Mouse (Mus musculus) liver, embryonic 15.5 days (tissue): ENCODE data around the gene Cmah. TPM values are rescaled to one million over a fixed set of nuclear protein-coding genes. Genes with fewer than 3 reads are reported as not detected.
A peak's percentile ranks its signal among the peaks of the same experiment; 100 is the strongest.

Source experiments
- ATAC-seq: fragments of 200-750 bp; cut with Nextera tagmentation; 2 replicates; pipeline ENCODE4 v1.8.0; 2017; ENCODE audit warnings: moderate number of reproducible peaks, mild to moderate bottlenecking, moderate library complexity; ENCODE audit not compliant: insufficient read depth
- H3K27ac ChIP-seq: fragments of 300-500 bp; sonication (generic); replicated peaks from 2 replicates; pipeline ENCODE4 v1.5.1; 2015; ENCODE audit warnings: mild to moderate bottlenecking, inconsistent platforms
- H3K27me3 ChIP-seq: fragments of 300-500 bp; sonication (generic); 2 replicates; pipeline ENCODE4 v1.6.1; 2015; ENCODE audit warnings: mild to moderate bottlenecking, inconsistent platforms
- H3K36me3 ChIP-seq: fragments of 300-500 bp; sonication (generic); replicated peaks from 2 replicates; pipeline ENCODE4 v1.6.1; 2015; ENCODE audit warnings: moderate library complexity, mild to moderate bottlenecking, inconsistent platforms
- H3K4me1 ChIP-seq: fragments of 300-500 bp; sonication (generic); replicated peaks from 2 replicates; pipeline ENCODE4 v1.6.1; 2015; ENCODE audit warnings: inconsistent platforms
- H3K4me2 ChIP-seq: fragments of 300-500 bp; sonication (generic); 2 replicates; pipeline ENCODE4 v1.6.1; 2015; ENCODE audit warnings: moderate library complexity, mild to moderate bottlenecking, inconsistent platforms
- H3K4me3 ChIP-seq: fragments of 300-500 bp; sonication (generic); replicated peaks from 2 replicates; pipeline ENCODE4 v1.5.1; 2015; ENCODE audit warnings: mild to moderate bottlenecking, inconsistent platforms
- H3K9ac ChIP-seq: fragments of 300-500 bp; sonication (generic); 2 replicates; pipeline ENCODE4 v1.6.1; 2015; ENCODE audit warnings: moderate library complexity, mild to moderate bottlenecking, inconsistent platforms
- H3K9me3 ChIP-seq: fragments of 300-500 bp; sonication (generic); replicated peaks from 2 replicates; pipeline ENCODE4 v1.6.1; 2016; ENCODE audit warnings: inconsistent platforms
- WGBS: fragments of 180-500 bp; shearing (Covaris S2); methylation state at CpG from one replicate; pipeline ENCODE4 v1.1.7; 2015; ENCODE audit warnings: mixed read lengths; ENCODE audit not compliant: insufficient replicate concordance; 5-methylcytosine and 5-hydroxymethylcytosine counted together
- polyA plus RNA-seq: library from polyadenylated mRNA; unstranded; fragments of >200 nt; fragmentation: Nextera tagmentation; extraction: Ambion mirVana; gene quantifications from 2 replicates; pipeline ENCODE4 v1.2.1, GENCODE M21; 2015

The Cmah gene
- polyA plus RNA-seq, 1 experiment from 2014 or later, result 0.81 TPM

DNA sequence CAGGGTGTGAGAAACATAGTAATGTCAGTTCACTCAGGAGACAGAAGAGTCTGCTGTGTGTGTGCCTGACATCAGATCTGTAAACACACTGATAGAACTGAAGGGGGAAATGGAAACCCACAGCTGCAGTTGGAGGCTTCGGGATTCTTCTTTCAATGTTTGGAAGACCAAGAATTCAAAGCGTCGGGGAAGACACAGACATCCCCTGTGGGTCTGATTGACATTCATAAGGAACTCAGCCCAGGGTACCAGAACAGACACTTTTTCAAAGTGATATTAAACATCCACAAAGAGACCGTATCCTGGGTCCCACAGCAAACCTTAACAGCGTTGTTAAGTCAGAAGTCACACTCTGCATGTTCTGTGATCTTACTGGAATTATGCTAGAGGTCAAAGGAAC is 119.8 kb downstream of the Cmah start:
- no peak overlapping the region for H3K4me2 ChIP-seq
- no peak overlapping the region for H3K27ac ChIP-seq
- no peaks in the 10 kb centered on the region for H3K27me3 ChIP-seq
- peaks cover 38% of the 10 kb centered on the region for H3K4me1 ChIP-seq
- 46% methylated on average over 5 of the region's 5 CpGs for WGBS
- no peak; the same call in 1 of the 2 replicates for ATAC-seq
- no peak overlapping the region for H3K4me3 ChIP-seq
- H3K9me3 ChIP-seq, result no peaks in the 10 kb centered on the region
- no peaks in the 10 kb centered on the region for H3K36me3 ChIP-seq
- no peak overlapping the region for H3K9ac ChIP-seq

DNA sequence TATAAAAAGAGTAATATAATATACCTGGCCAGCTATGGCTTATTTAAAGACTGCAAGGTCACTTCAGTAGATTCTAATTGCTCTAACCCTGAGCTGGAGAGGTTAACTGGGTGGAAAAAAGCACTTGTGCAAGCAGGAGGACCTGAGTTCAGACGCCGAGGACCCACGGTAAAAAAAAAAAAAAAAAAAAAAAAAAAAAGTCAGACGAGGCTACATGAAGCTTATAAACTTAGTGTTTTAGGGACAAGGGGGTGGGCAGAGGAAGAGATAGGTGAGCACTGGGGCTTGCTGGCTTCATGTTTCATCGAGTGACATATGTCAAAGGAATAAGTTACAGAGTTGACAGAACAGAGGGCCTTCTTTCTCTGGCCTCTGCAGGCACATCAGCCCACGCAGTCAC is 121.4 kb downstream of the Cmah start:
- H3K4me1 ChIP-seq, result peaks cover 24% of the 10 kb centered on the region
- H3K27me3 ChIP-seq, result no peaks in the 10 kb centered on the region
- 55% methylated on average over 6 of the region's 6 CpGs for WGBS
- H3K4me2 ChIP-seq, result no peak overlapping the region
- ATAC-seq, result no peak
- H3K9me3 ChIP-seq, result no peaks in the 10 kb centered on the region
- H3K9ac ChIP-seq, result no peak overlapping the region
- H3K36me3 ChIP-seq, result no peaks in the 10 kb centered on the region
- no peak overlapping the region for H3K27ac ChIP-seq
- H3K4me3 ChIP-seq, result no peak overlapping the region

DNA sequence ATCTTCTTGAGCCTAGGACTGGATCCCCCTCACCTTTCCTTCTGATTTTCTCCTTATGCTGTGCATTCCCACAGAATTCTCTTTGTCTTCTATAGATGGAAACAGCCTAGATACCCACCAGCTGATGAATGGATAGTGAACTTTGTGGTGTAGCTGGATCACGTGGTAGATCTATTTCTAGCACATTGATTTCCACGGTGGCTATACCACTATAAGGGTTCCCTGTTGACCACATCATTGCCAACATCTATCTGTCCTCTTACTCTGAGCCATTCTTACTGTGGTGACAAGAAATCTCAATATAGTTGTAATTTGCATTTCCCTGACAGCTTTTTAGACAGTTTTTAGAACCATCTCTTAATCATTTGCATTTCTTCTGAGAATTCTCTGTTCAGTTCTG is 124.3 kb downstream of the Cmah start:
- ATAC-seq, result no peak
- no peaks in the 10 kb centered on the region for H3K9me3 ChIP-seq
- 24% methylated on average over 2 of the region's 2 CpGs for WGBS

DNA sequence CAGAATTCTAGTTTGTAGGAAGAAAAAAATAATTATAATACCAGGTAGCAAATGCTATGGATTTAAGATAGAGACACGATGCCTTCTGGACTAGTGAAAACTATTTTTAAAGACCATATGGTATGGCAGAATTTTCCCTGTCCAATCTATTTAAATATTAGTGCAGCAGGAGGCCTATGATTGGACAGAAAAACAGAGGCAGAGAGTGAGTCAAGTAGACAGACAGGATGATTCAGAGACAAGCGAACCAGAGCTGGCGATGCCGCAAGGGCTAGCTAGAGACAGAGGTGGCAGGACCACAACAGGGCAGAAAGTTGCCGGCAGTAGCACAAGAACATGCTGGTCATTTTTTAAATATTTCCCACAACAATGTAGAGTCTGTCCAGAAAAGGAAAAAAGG is 126.5 kb downstream of the Cmah start:
- Histone ChIP-seq H3K4me2 (no peak overlapping the region), H3K4me1 (0 out of 2 replicates have a peak, but pooled peaks cover 5% of the 10 kb centered on the region), H3K9me3 (no peaks in the 10 kb centered on the region), H3K27ac (no peak overlapping the region), H3K4me3 (no peak overlapping the region), H3K36me3 (no peaks in the 10 kb centered on the region), H3K27me3 (no peaks in the 10 kb centered on the region), H3K9ac (no peak overlapping the region)
- 88% methylated on average over 5 of the region's 5 CpGs for WGBS
- ATAC-seq, result no peak

More for the DNA sequence above, 124.3 kb downstream of the Cmah start:
- 0 out of 2 replicates have a peak, but pooled peaks cover 13% of the 10 kb centered on the region for H3K4me1 ChIP-seq
- H3K36me3 ChIP-seq, result no peaks in the 10 kb centered on the region
- no peak overlapping the region for H3K4me2 ChIP-seq
- no peak overlapping the region for H3K4me3 ChIP-seq
- H3K9ac ChIP-seq, result no peak overlapping the region
- no peaks in the 10 kb centered on the region for H3K27me3 ChIP-seq
- no peak overlapping the region for H3K27ac ChIP-seq

DNA sequence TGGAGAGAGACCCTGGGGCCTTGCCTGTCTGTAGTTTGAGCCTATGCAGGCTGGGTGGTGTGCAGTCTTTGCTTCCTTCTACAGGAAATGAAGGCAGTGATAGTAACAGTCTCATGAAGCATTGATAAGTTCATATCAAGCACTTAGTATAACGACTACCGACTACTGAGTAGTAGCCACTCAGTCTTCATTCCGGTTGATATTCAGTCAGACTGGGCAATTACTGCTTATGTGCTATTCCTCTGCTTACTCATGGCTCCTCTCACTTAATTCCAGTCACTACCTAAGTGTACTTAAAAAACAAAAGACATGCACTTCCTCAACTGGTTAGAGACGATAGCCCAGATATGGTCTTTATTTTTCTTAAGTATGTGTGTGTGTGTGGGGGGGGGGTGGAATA is 129.2 kb downstream of the Cmah start:
- no peak for ATAC-seq
- Histone ChIP-seq H3K9ac (no peak overlapping the region), H3K36me3 (no peaks in the 10 kb centered on the region), H3K4me3 (no peak overlapping the region), H3K4me1 (0 out of 2 replicates have a peak, but pooled peaks cover 5% of the 10 kb centered on the region), H3K9me3 (no peaks in the 10 kb centered on the region), H3K4me2 (no peak overlapping the region), H3K27me3 (no peaks in the 10 kb centered on the region), H3K27ac (no peak overlapping the region)
- 19% methylated on average over 4 of the region's 4 CpGs for WGBS

DNA sequence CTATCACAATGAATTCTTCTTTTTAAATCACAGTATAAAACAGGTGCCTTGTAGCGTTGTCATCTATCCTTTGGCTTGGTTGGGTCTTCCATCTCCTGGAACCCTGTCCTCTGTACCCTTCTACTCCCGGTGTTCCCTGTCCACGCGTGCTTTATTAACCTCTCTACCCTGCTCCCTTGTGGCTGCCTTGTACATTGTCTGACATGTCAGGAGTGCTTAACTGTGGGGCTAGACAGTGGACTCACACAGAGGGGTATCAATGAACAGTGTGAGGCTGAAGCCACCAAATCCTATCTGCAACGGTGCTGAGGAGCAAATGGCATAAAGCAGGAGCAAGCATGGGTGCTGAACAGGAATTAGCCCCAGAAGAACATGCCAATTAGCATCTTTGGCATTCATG is 133.3 kb downstream of the Cmah start:
- no peak for ATAC-seq
- Histone ChIP-seq H3K9ac (no peak overlapping the region), H3K9me3 (no peaks in the 10 kb centered on the region), H3K4me2 (no peak overlapping the region), H3K4me3 (no peak overlapping the region), H3K27ac (no peak overlapping the region), H3K27me3 (no peaks in the 10 kb centered on the region), H3K4me1 (peaks cover 9% of the 10 kb centered on the region), H3K36me3 (no peaks in the 10 kb centered on the region)
- 82% methylated on average over 5 of the region's 5 CpGs for WGBS

DNA sequence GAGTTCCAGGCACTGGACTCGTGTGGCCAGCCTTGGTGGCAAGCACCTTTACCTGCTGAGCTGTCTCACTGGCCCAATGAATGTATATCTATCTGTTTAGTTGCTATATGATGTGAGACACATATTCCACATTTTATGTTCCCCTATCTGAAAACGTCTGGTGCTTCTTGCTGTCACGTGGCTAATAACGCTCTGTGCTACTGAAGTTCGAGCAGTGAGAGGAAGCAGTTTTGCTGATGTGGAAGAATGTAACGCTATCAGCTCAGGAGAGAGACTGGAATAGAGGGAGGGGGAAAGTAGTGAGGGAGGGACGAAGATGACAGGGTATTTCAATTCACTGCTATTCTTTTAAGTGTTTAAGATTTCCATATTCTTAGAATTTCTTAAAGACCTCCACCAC is 136.6 kb downstream of the Cmah start:
- H3K4me1 ChIP-seq, result peaks cover 7% of the 10 kb centered on the region
- H3K27me3 ChIP-seq, result no peaks in the 10 kb centered on the region
- no peak for ATAC-seq
- no peak overlapping the region for H3K4me3 ChIP-seq
- H3K27ac ChIP-seq, result no peak overlapping the region
- no peaks in the 10 kb centered on the region for H3K36me3 ChIP-seq
- WGBS, result 22% methylated on average over 7 of the region's 7 CpGs
- no peak overlapping the region for H3K4me2 ChIP-seq
- H3K9me3 ChIP-seq, result no peaks in the 10 kb centered on the region
- H3K9ac ChIP-seq, result no peak overlapping the region

DNA sequence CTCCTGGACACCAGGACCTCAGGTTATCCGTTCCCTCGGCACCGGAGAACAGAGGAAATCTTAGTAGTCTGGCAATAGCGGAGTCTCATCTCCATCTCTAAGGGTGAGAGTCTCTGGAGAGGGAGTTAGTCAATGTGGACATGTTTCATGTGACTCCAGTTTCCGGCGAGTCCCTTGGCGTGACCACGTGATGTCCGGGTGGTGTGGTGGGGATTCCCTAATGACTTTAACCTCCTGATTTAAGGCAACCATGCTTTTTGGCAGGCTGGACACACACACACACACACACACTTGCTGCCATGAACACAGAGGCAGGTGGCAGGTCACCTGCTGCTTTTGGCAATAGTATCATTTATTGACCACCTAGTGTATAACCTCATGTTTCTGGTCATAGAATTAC is 138.8 kb downstream of the Cmah start:
- 85% methylated on average over 9 of the region's 9 CpGs for WGBS
- ATAC-seq, result no peak
- H3K9ac ChIP-seq, result no peak overlapping the region
- H3K4me3 ChIP-seq, result no peak overlapping the region
- H3K27ac ChIP-seq, result no peak overlapping the region
- H3K36me3 ChIP-seq, result no peaks in the 10 kb centered on the region
- H3K27me3 ChIP-seq, result no peaks in the 10 kb centered on the region
- peaks cover 7% of the 10 kb centered on the region for H3K4me1 ChIP-seq
- H3K9me3 ChIP-seq, result no peaks in the 10 kb centered on the region
- no peak overlapping the region for H3K4me2 ChIP-seq

DNA sequence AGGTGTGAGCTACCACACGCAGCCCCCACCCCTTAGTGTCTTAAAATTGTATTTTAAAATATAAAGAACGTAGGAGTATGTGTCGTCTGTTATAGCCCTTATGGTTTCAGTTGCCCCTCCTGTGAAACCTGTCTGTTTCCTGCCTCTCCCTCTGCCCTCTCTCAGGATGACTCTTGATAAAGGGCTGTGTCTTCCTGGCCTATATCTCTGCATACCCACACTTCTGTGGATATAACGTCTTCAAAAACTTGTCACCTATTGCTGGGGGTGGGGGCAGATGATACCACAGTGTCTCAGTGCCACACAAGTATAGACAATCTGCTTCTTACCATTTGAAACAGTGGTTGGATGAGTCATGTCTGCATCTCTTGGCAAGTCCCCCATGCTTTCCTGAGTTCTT is 140.6 kb downstream of the Cmah start:
- H3K4me1 ChIP-seq, result peaks cover 7% of the 10 kb centered on the region
- no peak overlapping the region for H3K9ac ChIP-seq
- H3K9me3 ChIP-seq, result no peaks in the 10 kb centered on the region
- H3K27ac ChIP-seq, result no peak overlapping the region
- H3K36me3 ChIP-seq, result no peaks in the 10 kb centered on the region
- no peaks in the 10 kb centered on the region for H3K27me3 ChIP-seq
- ATAC-seq, result peak; percentile 34; the same call in 1 of the 2 replicates
- no peak overlapping the region for H3K4me3 ChIP-seq
- 17% methylated on average over 4 of the region's 4 CpGs for WGBS
- no peak overlapping the region for H3K4me2 ChIP-seq

DNA sequence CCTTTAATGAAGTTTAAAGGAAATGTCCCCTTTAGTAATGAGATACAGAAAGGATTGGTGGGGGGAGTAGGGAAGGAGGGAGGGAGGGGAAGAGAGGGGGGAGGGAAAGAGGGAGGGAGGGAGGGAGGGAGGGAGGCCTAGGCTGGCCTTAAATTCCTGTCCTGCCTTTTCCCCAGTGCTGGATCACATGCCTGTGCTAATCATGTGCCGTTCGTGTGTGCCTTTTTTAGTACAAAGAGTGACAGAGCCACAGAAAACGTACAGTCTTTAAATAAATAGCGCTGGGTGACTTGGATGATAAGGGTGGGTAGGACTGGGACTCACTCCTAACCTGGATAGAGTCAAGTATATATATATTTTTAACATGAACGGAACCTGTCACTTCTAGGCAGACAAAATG is 150.4 kb downstream of the Cmah start:
- H3K4me3 ChIP-seq, result no peak overlapping the region
- H3K27me3 ChIP-seq, result no peaks in the 10 kb centered on the region
- H3K4me1 ChIP-seq, result 0 out of 2 replicates have a peak, but pooled peaks cover 4% of the 10 kb centered on the region
- no peak overlapping the region for H3K27ac ChIP-seq
- no peak overlapping the region for H3K4me2 ChIP-seq
- no peaks in the 10 kb centered on the region for H3K36me3 ChIP-seq
- H3K9me3 ChIP-seq, result no peaks in the 10 kb centered on the region
- no peak for ATAC-seq
- no peak overlapping the region for H3K9ac ChIP-seq
- 20% methylated on average over 5 of the region's 5 CpGs for WGBS

DNA sequence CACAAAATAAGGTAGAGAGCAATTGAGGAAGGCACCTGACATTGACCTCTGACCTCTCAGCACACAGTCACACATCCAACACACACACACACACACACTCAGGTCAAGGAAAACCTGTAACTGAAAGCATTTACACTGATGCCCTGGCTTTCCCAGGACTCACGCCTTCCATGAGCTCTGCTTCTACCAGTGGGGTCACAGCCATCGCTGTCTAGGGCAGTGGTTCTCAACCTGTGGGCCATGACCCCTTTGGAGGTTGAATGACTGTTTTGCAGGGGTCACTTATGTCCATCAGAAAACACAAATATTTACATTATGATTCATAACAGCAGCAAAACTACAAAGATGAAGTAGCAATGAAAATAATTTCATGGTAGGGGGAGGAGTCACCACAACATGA is 152.3 kb downstream of the Cmah start:
- Histone ChIP-seq H3K36me3 (no peaks in the 10 kb centered on the region), H3K27ac (no peak overlapping the region), H3K4me1 (0 out of 2 replicates have a peak, but pooled peaks cover 4% of the 10 kb centered on the region), H3K4me3 (no peak overlapping the region), H3K9me3 (no peaks in the 10 kb centered on the region), H3K9ac (no peak overlapping the region), H3K4me2 (no peak overlapping the region), H3K27me3 (no peaks in the 10 kb centered on the region)
- no peak for ATAC-seq
- 77% methylated on average over 2 of the region's 2 CpGs for WGBS

DNA sequence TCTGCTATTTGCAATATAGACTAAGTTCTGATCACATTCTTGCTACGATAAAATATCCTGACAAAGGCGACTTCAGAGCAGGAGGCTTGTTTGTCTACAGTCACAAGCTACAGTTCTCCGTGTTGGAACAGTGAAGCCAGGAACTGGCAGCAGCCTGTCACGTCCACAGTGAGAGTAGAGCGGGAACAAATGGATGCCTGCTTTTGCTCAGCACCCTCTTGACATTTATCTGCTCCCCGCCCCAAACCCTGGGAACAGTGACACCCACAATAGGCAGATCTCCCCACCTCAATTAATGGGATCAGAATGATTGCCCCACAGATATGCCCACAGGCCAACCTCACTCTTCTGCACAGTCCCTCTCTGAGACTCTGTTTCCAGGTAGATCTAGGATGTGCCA is 153.6 kb downstream of the Cmah start:
- Histone ChIP-seq H3K27me3 (no peaks in the 10 kb centered on the region), H3K4me2 (no peak overlapping the region), H3K9me3 (no peaks in the 10 kb centered on the region), H3K4me1 (0 out of 2 replicates have a peak, but pooled peaks cover 4% of the 10 kb centered on the region), H3K36me3 (no peaks in the 10 kb centered on the region), H3K27ac (no peak overlapping the region), H3K9ac (no peak overlapping the region), H3K4me3 (no peak overlapping the region)
- no peak for ATAC-seq
- 69% methylated on average over 6 of the region's 6 CpGs for WGBS
